Mouse (Mus musculus) lung, embryonic 15.5 days (tissue): ENCODE results near the gene Ankrd28. TPM values are rescaled to one million over a fixed set of nuclear protein-coding genes. Genes with fewer than 3 reads are reported as not detected.

Source experiments
- ATAC-seq: fragments of 200-750 bp; cut with Nextera tagmentation; 2 replicates; pipeline ENCODE4 v1.8.0; 2017; ENCODE audit warnings: moderate number of reproducible peaks, borderline replicate concordance; ENCODE audit not compliant: low FRiP score, low TSS enrichment; ENCODE audit errors: extremely low read depth
- H3K27ac ChIP-seq: fragments of 300-500 bp; sonication (generic); 2 replicates; pipeline ENCODE4 v1.5.1; 2015; ENCODE audit warnings: moderate library complexity, mild to moderate bottlenecking, inconsistent platforms
- H3K27me3 ChIP-seq: fragments of 300-500 bp; sonication (generic); 2 replicates; pipeline ENCODE4 v1.6.1; 2015; ENCODE audit warnings: inconsistent platforms
- H3K36me3 ChIP-seq: fragments of 300-500 bp; sonication (generic); 2 replicates; pipeline ENCODE4 v1.6.1; 2015; ENCODE audit warnings: inconsistent platforms
- H3K4me1 ChIP-seq: fragments of 300-500 bp; sonication (generic); 2 replicates; pipeline ENCODE4 v1.6.1; 2015; ENCODE audit warnings: inconsistent platforms
- H3K4me2 ChIP-seq: fragments of 300-500 bp; sonication (generic); 2 replicates; pipeline ENCODE4 v1.6.1; 2015; ENCODE audit warnings: inconsistent platforms, mild to moderate bottlenecking, moderate library complexity
- H3K4me3 ChIP-seq: fragments of 300-500 bp; sonication (generic); 2 replicates; pipeline ENCODE4 v1.5.1; 2015; ENCODE audit warnings: mild to moderate bottlenecking, inconsistent platforms
- H3K9ac ChIP-seq: fragments of 300-500 bp; sonication (generic); 2 replicates; pipeline ENCODE4 v1.6.1; 2015; ENCODE audit warnings: inconsistent platforms
- H3K9me3 ChIP-seq: fragments of 300-500 bp; sonication (generic); 2 replicates; pipeline ENCODE4 v1.6.1; 2016; ENCODE audit warnings: inconsistent platforms
- WGBS: fragments of 180-500 bp; shearing (Covaris S2); methylation state at CpG from one replicate; pipeline ENCODE4 v1.1.7; 2015; 5-methylcytosine and 5-hydroxymethylcytosine counted together
- polyA plus RNA-seq: library from polyadenylated mRNA; unstranded; fragments of >200 nt; fragmentation: Nextera tagmentation; extraction: Ambion mirVana; gene quantifications from 2 replicates; pipeline ENCODE4 v1.2.1, GENCODE M21; 2015

Ankrd28 gene
- polyA plus RNA-seq, 1 experiment from 2014 or later = 7.9 TPM

DNA sequence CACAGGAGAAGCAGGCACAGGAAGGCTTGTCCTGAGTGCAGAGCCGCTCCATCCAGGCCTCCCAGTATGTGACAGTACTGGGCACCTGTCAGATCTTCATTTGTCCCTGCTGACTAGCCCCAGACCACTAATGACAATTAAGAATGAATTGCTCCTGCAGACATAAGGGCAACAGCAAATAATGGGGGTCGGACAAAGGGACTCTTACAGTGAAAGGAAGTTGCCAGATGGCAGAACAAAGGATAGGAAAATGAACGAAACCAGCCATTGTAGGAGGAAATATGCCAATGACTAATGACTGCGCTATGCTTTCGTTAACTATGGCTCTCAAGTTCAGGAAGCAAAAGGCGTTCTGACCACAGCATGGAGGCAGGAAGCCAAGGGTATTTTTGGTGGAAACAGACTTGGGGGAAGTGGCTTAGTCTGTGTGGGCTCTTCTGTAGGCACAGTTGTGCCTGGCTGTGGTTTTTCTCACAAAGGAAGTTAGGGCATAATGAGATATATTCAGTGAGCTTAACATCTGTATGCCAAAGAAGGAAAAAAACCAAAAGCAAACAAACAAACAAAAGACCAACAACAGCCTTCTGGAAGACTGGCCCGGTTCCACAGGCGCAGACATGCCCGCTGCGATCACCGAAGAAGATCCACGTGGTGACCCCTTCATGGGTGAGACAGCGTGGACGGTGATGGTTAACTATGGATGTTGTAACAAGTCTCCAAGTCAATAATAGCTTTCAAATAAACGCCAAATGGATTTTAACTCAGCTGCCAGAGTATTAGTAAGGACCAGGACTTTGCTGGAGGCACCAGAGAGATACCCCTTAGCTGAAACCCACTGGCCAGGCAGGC is 160.6 kb downstream of the Ankrd28 start:
- Histone ChIP-seq H3K27ac (peak overlapping the region; percentile 78), H3K36me3 (peaks cover 10% of the 10 kb centered on the region), H3K9ac (no peak overlapping the region), H3K9me3 (no peaks in the 10 kb centered on the region), H3K27me3 (no peaks in the 10 kb centered on the region), H3K4me1 (peaks cover 20% of the 10 kb centered on the region), H3K4me2 (peak overlapping the region; percentile 21; the same call in 1 of the 2 replicates), H3K4me3 (no peak overlapping the region)
- WGBS = 71% methylated on average over 15 of the region's 15 CpGs
- ATAC-seq = peak; percentile 44; the same call in 1 of the 2 replicates

DNA sequence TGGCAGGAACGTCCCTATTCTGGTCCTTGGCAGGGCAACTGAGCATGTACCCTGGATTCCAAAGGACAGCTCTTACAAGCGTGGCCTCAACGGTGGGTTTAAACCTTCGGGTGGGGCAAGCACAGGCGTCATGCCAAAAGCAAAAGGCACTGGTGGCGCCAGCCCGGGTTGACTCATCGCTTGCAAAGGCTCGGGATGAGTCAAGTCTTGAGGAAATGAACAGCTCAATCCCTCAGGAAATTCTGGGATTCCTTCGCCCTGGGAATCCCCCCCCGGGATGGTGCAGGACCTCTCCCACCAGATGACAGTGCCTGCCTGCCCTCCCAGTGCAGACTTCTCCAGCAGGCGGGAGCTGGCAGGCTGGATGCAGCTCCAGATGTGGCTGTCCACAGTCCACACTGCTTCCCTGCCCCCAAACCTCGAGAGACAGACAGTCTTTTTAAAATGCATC is 161.3 kb downstream of the Ankrd28 start:
- Histone ChIP-seq H3K9me3 (no peaks in the 10 kb centered on the region), H3K4me3 (no peak overlapping the region), H3K9ac (no peak overlapping the region), H3K4me2 (peak overlapping the region; percentile 21; the same call in 1 of the 2 replicates), H3K27me3 (no peaks in the 10 kb centered on the region), H3K36me3 (peaks cover 10% of the 10 kb centered on the region), H3K4me1 (peaks cover 27% of the 10 kb centered on the region), H3K27ac (peak overlapping the region; percentile 78)
- 55% methylated on average over 13 of the region's 13 CpGs for WGBS
- no peak for ATAC-seq

DNA sequence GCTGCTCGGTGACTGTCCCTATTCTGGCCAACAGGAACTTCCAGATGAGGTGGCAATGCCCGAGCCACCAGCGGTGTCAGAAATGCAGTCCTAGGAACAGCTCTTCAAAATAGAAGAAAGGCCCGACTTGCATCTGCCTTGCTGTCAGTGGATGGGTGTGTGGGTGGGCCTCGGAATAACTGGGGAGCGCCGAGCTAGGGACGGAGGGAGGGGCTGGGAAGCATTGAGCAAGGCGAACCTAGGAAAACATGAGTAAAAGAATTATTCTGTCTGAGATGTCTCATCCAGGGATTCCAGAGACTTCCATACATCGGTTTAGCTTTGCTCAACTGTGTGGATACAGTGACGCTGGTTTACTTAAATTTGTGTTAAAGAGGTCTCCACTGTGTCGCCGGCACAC is 162.1 kb downstream of the Ankrd28 start:
- no peaks in the 10 kb centered on the region for H3K27me3 ChIP-seq
- H3K36me3 ChIP-seq = peaks cover 10% of the 10 kb centered on the region
- no peak overlapping the region for H3K4me2 ChIP-seq
- ATAC-seq = no peak
- no peak overlapping the region for H3K4me3 ChIP-seq
- H3K9ac ChIP-seq = no peak overlapping the region
- H3K9me3 ChIP-seq = no peaks in the 10 kb centered on the region
- peak overlapping the region; percentile 78 for H3K27ac ChIP-seq
- H3K4me1 ChIP-seq = peaks cover 36% of the 10 kb centered on the region
- WGBS = 84% methylated on average over 13 of the region's 13 CpGs

DNA sequence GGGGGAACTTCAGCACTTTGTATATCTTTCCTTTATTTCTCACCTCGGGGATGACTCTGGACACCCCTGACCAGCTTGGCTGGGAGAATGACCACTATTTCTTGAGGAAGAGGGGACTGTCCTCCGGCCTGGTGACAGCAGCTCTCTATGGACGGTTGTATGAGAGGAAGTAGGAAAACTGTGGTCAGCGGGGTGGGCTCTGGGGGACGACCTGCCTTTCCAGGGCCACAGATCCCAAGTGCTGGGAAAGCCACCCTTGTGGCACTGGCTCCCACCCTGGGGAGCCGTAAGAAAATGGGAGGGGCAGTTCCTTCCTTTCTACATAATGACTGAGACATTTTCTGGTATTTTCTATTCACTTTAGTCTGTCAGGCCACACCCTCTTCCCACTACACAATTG is 162.7 kb downstream of the Ankrd28 start:
- no peak overlapping the region for H3K9ac ChIP-seq
- H3K4me2 ChIP-seq = no peak overlapping the region
- H3K4me1 ChIP-seq = peaks cover 42% of the 10 kb centered on the region
- ATAC-seq = no peak
- no peak overlapping the region for H3K4me3 ChIP-seq
- H3K9me3 ChIP-seq = no peaks in the 10 kb centered on the region
- H3K27me3 ChIP-seq = no peaks in the 10 kb centered on the region
- H3K36me3 ChIP-seq = peaks cover 10% of the 10 kb centered on the region
- H3K27ac ChIP-seq = no peak overlapping the region
- WGBS = 74% methylated on average over 6 of the region's 6 CpGs

DNA sequence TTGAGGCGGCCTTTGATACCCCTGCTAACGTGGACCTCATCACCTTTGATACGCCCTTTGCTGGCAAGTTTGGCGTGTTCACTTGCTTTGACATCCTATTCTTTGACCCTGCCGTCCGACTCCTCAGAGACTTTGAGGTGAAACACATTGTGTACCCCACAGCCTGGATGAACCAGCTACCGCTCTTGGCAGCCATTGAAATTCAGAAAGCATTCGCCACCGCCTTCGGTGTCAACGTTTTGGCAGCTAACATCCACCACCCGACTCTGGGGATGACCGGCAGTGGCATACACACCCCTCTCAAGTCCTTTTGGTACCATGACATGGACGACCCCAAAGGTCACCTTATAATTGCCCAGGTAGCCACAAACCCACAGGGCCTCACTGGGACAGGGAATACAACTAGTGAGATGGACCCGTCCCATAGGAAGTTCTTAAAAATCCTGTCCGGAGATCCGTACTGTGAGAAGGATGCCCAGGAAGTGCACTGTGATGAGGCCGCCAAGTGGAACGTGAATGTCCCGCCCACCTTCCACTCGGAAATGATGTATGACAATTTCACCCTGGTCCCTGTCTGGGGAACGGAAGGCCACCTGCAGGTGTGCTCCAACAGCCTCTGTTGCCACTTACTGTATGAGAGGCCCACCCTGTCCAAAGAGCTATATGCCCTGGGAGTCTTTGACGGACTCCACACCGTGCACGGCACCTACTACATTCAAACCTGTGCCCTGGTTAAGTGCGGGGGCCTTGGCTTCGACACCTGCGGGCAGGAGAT is 163.3 kb downstream of the Ankrd28 start:
- Histone ChIP-seq H3K4me3 (no peak overlapping the region), H3K27ac (no peak overlapping the region), H3K4me1 (peaks cover 48% of the 10 kb centered on the region), H3K4me2 (no peak overlapping the region), H3K36me3 (peaks cover 10% of the 10 kb centered on the region), H3K9ac (no peak overlapping the region), H3K9me3 (no peaks in the 10 kb centered on the region), H3K27me3 (no peaks in the 10 kb centered on the region)
- WGBS = 93% methylated on average over 28 of the region's 28 CpGs
- ATAC-seq = no peak

DNA sequence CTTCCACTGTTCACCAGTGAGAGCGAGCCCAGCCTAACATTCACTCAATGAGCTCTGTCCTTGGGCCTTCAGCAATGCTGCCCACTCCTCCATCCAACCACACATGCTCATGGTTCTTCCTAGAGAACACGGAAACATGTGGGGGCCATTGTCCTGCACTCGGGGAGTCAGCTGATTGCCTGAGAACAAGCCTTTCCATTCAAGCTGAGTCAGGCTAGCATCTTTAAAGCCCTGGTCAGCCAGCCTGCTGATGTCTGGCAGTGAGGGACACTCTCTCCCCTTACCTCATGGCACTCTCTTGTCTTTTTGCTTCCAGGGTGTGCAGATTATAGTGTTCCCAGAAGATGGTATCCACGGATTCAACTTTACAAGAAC is 164.9 kb downstream of the Ankrd28 start:
- ATAC-seq = no peak
- WGBS = 71% methylated on average over 4 of the region's 4 CpGs

DNA sequence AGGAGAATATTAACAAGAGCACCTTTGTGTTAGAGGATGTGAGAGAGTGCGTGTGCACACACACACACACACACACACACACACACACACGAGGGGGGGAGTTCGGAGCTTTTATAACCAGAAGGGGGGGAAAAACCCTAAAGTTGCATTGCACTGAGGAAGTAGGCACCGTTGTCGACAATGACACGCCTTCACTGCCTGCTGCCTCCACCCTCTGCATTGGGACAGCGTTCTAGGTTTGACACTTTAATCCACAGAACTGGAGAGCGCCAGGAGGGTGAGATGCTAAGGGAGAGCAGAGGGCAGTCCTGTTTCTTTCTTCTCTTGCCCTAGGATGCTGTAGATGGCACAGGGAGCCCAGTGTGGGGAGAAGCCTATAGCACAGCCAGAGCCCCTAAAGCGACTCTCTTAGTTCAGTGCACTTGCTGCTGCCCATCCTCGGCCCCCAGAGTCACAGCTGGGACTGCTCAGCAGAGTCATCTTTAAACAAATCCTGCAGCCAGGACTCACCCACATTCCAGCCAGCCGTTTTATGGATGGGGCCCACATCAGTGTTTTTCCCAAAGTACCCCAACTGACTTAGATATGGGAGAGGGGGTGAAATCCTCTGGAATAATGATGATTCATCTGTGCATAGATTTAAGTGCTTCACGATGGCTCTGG is 165.4 kb downstream of the Ankrd28 start:
- H3K27me3 ChIP-seq = no peaks in the 10 kb centered on the region
- H3K4me2 ChIP-seq = no peak overlapping the region
- H3K27ac ChIP-seq = no peak overlapping the region
- H3K4me1 ChIP-seq = peaks cover 60% of the 10 kb centered on the region
- WGBS = 44% methylated on average over 12 of the region's 12 CpGs
- H3K36me3 ChIP-seq = peaks cover 10% of the 10 kb centered on the region
- H3K9me3 ChIP-seq = no peaks in the 10 kb centered on the region
- ATAC-seq = no peak
- no peak overlapping the region for H3K9ac ChIP-seq
- H3K4me3 ChIP-seq = no peak overlapping the region

More for the DNA sequence above, 164.9 kb downstream of the Ankrd28 start:
- no peak overlapping the region for H3K9ac ChIP-seq
- peaks cover 55% of the 10 kb centered on the region for H3K4me1 ChIP-seq
- H3K4me3 ChIP-seq = no peak overlapping the region
- no peak overlapping the region for H3K4me2 ChIP-seq
- no peaks in the 10 kb centered on the region for H3K9me3 ChIP-seq
- H3K36me3 ChIP-seq = peaks cover 10% of the 10 kb centered on the region
- no peaks in the 10 kb centered on the region for H3K27me3 ChIP-seq
- H3K27ac ChIP-seq = no peak overlapping the region

DNA sequence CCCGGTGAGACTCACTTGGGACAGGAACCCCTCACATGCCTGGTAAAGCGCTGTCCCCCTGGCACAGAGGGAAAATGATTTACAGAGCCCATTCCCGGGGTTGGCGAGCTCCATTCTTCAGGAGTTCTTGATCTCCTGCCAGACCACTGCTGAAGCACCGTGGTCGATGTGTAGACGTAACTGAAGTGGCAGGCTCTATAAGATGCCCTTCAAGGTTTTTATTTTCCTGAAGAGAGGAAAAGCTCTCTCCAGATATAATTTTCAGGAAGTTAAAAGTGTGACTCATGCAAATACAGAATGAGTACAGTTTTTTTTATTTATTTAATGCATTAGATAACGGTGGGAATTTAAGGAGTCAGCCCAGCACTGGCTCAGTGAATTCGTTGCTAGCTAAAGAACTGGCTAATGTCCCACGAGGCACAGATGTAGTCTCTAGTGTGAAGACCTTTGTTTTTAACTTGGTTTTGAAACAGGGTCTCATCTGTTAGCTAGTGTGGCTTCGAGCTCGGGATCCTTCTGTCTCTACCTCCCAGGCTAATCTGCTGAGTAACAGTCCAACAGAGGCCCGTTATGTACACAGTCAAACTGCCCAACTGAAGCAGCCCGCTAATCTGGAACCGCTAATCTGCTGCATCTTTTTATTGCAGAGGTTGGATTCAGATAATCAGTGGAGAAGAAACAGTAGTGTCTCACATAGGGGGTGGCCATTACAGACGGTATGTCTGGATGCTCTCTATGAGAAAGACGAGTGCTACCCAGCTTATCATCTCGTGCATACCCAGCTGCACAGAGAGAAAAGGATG is 166.2 kb downstream of the Ankrd28 start:
- Histone ChIP-seq H3K36me3 (peaks cover 10% of the 10 kb centered on the region), H3K27me3 (no peaks in the 10 kb centered on the region), H3K9ac (no peak overlapping the region), H3K4me2 (no peak overlapping the region), H3K4me3 (no peak overlapping the region), H3K4me1 (peaks cover 60% of the 10 kb centered on the region), H3K27ac (peak overlapping the region; percentile 96; the same call in 1 of the 2 replicates), H3K9me3 (no peaks in the 10 kb centered on the region)
- ATAC-seq = no peak
- 41% methylated on average over 18 of the region's 18 CpGs for WGBS

DNA sequence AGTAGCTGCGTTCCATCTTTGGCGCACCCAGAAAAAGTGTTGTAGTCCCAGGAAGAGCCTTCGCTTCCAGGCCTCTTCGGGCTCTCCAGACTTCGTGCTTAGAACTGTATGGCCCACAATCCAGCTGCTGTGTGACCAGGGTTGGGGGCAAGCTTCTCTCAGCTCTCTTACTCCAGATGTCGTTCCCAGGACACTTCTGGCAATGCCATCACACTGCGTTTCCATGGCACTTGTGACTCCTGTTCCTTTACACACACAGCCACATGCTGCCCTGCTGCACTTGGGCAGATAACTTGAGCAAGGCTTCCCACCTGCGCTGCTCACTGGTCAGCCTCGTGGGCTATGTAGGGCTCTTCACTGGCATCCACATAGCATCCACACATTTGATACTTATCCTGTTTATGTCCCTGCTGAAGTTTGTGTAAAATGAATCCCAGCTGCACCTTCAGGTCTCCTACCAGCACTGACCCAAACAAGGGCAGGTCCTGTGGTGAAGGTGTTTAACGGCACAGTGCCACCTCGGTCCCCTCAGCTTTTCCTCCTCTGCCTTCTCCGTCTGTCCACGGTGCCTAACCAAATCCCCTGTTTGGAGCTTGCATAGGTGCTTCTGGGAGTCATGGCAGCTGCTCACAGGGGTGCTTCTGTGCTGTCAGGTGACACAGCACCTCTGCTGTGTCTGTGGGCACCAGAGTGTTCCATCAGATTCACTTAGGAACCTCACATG is 166.9 kb downstream of the Ankrd28 start:
- Histone ChIP-seq H3K4me1 (peaks cover 59% of the 10 kb centered on the region), H3K27me3 (no peaks in the 10 kb centered on the region), H3K4me3 (no peak overlapping the region), H3K9ac (no peak overlapping the region), H3K9me3 (no peaks in the 10 kb centered on the region), H3K36me3 (peaks cover 10% of the 10 kb centered on the region), H3K27ac (peak overlapping the region; percentile 96), H3K4me2 (no peak overlapping the region)
- WGBS = 83% methylated on average over 13 of the region's 13 CpGs
- ATAC-seq = no peak

DNA sequence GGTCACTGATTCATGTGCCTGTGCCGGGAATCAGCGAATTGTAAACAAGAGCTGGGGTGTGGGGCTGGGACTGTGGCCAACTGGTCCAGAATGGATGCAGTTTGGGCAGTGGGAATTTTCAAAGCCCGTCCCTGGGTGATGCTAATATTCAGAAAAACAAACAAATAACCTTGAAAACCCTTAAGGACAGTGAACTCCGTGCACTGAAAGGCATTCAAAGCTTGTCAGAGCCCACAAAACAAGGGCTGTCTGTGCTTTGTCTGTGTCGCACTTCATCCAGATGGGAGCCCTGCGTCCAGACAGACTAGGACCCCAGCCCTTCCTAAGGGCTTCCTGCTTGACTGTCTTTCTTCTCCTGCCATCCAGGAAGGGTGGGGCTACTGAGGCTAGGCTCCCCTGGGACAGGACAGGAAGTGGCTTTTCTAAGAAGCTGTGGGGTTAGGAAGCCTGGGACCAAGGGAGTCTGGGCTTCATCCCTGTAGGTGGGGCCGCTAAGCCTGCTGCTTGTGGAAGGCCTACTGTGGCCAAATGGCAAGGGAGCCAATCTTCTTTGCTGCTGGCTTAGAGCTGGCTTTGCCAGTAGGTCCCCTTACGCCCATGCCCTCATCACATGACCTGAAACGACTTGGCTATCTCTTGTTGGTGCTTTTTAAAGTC is 167.8 kb downstream of the Ankrd28 start:
- H3K4me3 ChIP-seq = 0 out of 2 replicates have a peak overlapping the region, but pooled peaks have one; percentile 36
- no peaks in the 10 kb centered on the region for H3K9me3 ChIP-seq
- H3K4me1 ChIP-seq = peaks cover 59% of the 10 kb centered on the region
- peaks cover 8% of the 10 kb centered on the region for H3K36me3 ChIP-seq
- 20% methylated on average over 9 of the region's 9 CpGs for WGBS
- peak; percentile 48 for ATAC-seq
- H3K27ac ChIP-seq = peak overlapping the region; percentile 96
- H3K9ac ChIP-seq = peak overlapping the region; percentile 48
- peak overlapping the region; percentile 76 for H3K4me2 ChIP-seq
- no peaks in the 10 kb centered on the region for H3K27me3 ChIP-seq
